Mouse (Mus musculus) CH12.LX (cell line): ENCODE data around the gene Rc3h1. TPM values are rescaled to one million over a fixed set of nuclear protein-coding genes. Genes with fewer than 3 reads are reported as not detected.

Source experiments
- DNase-seq: peaks from one replicate; pipeline ENCODE4 v3.0.0-alpha.2; 2013; ENCODE audit errors: extremely low read depth
- H3K27ac ChIP-seq: 2 replicates; pipeline ENCODE4 v1.5.1; 2012; ENCODE audit warnings: low read depth, mild to moderate bottlenecking, control low read depth, moderate library complexity; ENCODE audit not compliant: insufficient read depth
- H3K27me3 ChIP-seq: replicated peaks from 2 replicates; pipeline ENCODE3; 2012; ENCODE audit warnings: inconsistent platforms
- H3K36me3 ChIP-seq, 2 experiments: replicated peaks in 1 of 2; 2 replicates each; pipeline versions ENCODE3 to v1.6.1; 2012; ENCODE audit warnings: inconsistent platforms in 1 of 2, low read length in 1 of 2, mild to moderate bottlenecking in 1 of 2, mixed read lengths in 1 of 2, moderate library complexity in 1 of 2; ENCODE audit not compliant: control insufficient read depth in 1 of 2, insufficient read depth in 1 of 2
- H3K4me1 ChIP-seq, 2 experiments: 2 replicates each; pipeline ENCODE4 v1.6.1; 2012; ENCODE audit warnings: inconsistent platforms in 1 of 2, moderate library complexity in 1 of 2; ENCODE audit not compliant: insufficient read depth in 2 of 2, control insufficient read depth in 1 of 2
- H3K4me2 ChIP-seq: 2 replicates; pipeline ENCODE4 v1.6.1; 2012; ENCODE audit warnings: low read depth, mild to moderate bottlenecking, control low read depth; ENCODE audit not compliant: poor library complexity, insufficient read depth, severe bottlenecking
- H3K4me3 ChIP-seq, 3 experiments: fragments of 150-350 bp in 1 of 3; sonication (generic) in 1 of 3; replicated peaks in 1 of 3; 2 replicates each; pipeline versions ENCODE3 to v1.5.1; 2011 to 2012; ENCODE audit warnings: low read depth in 2 of 3, low read length in 2 of 3, mild to moderate bottlenecking in 2 of 3, moderate library complexity in 2 of 3, control low read depth in 1 of 3, improper control_type of control experiment in 1 of 3, inconsistent platforms in 1 of 3, mixed read lengths in 1 of 3; ENCODE audit not compliant: poor library complexity in 1 of 3
- H3K79me2 ChIP-seq: replicated peaks from 2 replicates; pipeline ENCODE4 v1.6.1; 2012; ENCODE audit warnings: mild to moderate bottlenecking, moderate library complexity; ENCODE audit not compliant: control insufficient read depth, poor library complexity, insufficient read depth, severe bottlenecking; ENCODE audit errors: extremely low read depth
- H3K9ac ChIP-seq: 2 replicates; pipeline ENCODE4 v1.6.1; 2012; ENCODE audit warnings: low read depth, mild to moderate bottlenecking, control low read depth, moderate library complexity; ENCODE audit not compliant: insufficient read depth
- H3K9me3 ChIP-seq: replicated peaks from 2 replicates; pipeline ENCODE3; 2012; ENCODE audit warnings: low read length, inconsistent platforms, mixed read lengths
- BHLHE40 ChIP-seq: IDR thresholded peaks from 2 replicates; pipeline ENCODE4 v1.6.1; 2011; ENCODE audit warnings: mild to moderate bottlenecking, low read depth, low read length, improper control_type of control experiment
- CHD1 ChIP-seq: IDR thresholded peaks from 2 replicates; pipeline ENCODE4 v1.6.1; 2012; ENCODE audit warnings: low read depth, low read length, improper control_type of control experiment, inconsistent platforms
- CHD2 ChIP-seq: IDR thresholded peaks from 2 replicates; pipeline ENCODE4 v1.6.1; 2011; ENCODE audit warnings: low read length, improper control_type of control experiment
- CTCF ChIP-seq, 2 experiments: IDR thresholded peaks in 1 of 2; conservative IDR thresholded peaks in 1 of 2; 2 replicates each; pipeline ENCODE4 v1.5.1; 2011 to 2012; ENCODE audit warnings: low read depth in 2 of 2, low read length in 2 of 2, improper control_type of control experiment in 1 of 2, inconsistent platforms in 1 of 2, mild to moderate bottlenecking in 1 of 2, moderate library complexity in 1 of 2
- E2F4 ChIP-seq: IDR thresholded peaks from 2 replicates; pipeline ENCODE4 v1.6.1; 2011; ENCODE audit warnings: low read depth, low read length, improper control_type of control experiment; ENCODE audit not compliant: insufficient replicate concordance
- EP300 ChIP-seq: IDR thresholded peaks from 2 replicates; pipeline ENCODE4 v1.6.1; 2011; ENCODE audit warnings: low read length, improper control_type of control experiment
- ETS1 ChIP-seq: conservative IDR thresholded peaks from 2 replicates; pipeline ENCODE4 v1.6.1; 2012; ENCODE audit warnings: low read depth, mild to moderate bottlenecking, inconsistent platforms, low read length, improper control_type of control experiment, moderate library complexity
- GABPA ChIP-seq: IDR thresholded peaks from 2 replicates; pipeline ENCODE4 v1.6.1; 2012; ENCODE audit warnings: low read depth, low read length, improper control_type of control experiment, inconsistent platforms; ENCODE audit not compliant: insufficient replicate concordance
- HCFC1 ChIP-seq: IDR thresholded peaks from 2 replicates; pipeline ENCODE4 v1.6.1; 2012; ENCODE audit warnings: low read depth, mild to moderate bottlenecking, inconsistent platforms, low read length, improper control_type of control experiment
- JUN ChIP-seq: IDR thresholded peaks from 2 replicates; pipeline ENCODE4 v1.6.1; 2011; ENCODE audit warnings: low read depth, mild to moderate bottlenecking, low read length, improper control_type of control experiment, moderate library complexity; ENCODE audit not compliant: insufficient read depth
- JUND ChIP-seq: conservative IDR thresholded peaks from 2 replicates; pipeline ENCODE4 v1.6.1; 2011; ENCODE audit warnings: low read depth, low read length, improper control_type of control experiment
- KAT2A ChIP-seq: IDR thresholded peaks from 2 replicates; pipeline ENCODE4 v1.6.1; 2012; ENCODE audit warnings: low read length, improper control_type of control experiment, inconsistent platforms; ENCODE audit not compliant: insufficient replicate concordance
- MAFK ChIP-seq: IDR thresholded peaks from 2 replicates; pipeline ENCODE4 v1.6.1; 2011; ENCODE audit warnings: low read length, improper control_type of control experiment; ENCODE audit not compliant: insufficient replicate concordance
- MAZ ChIP-seq: IDR thresholded peaks from 2 replicates; pipeline ENCODE4 v1.6.1; 2012; ENCODE audit warnings: low read depth, mild to moderate bottlenecking, inconsistent platforms, low read length, improper control_type of control experiment, moderate library complexity
- NELFE ChIP-seq: IDR thresholded peaks from 2 replicates; pipeline ENCODE4 v1.6.1; 2011; ENCODE audit warnings: low read depth, low read length, improper control_type of control experiment
- NRF1 ChIP-seq: IDR thresholded peaks from 2 replicates; pipeline ENCODE4 v1.6.1; 2014; ENCODE audit warnings: low read depth, mild to moderate bottlenecking, inconsistent platforms, low read length, improper control_type of control experiment, moderate library complexity
- PAX5 ChIP-seq: IDR thresholded peaks from 2 replicates; pipeline ENCODE4 v1.6.1; 2012; ENCODE audit warnings: low read length, inconsistent platforms, mixed read lengths
- POLR2A ChIP-seq: IDR thresholded peaks from 2 replicates; pipeline ENCODE4 v1.6.1; 2011; ENCODE audit warnings: low read depth, mild to moderate bottlenecking, improper control_type of control experiment, low read length
- POLR2AphosphoS2 ChIP-seq: IDR thresholded peaks from 2 replicates; pipeline ENCODE4 v1.6.1; 2011; ENCODE audit warnings: low read depth, low read length, improper control_type of control experiment
- RCOR1 ChIP-seq: conservative IDR thresholded peaks from 2 replicates; pipeline ENCODE4 v1.6.1; 2012; ENCODE audit warnings: low read depth, mild to moderate bottlenecking, inconsistent platforms, low read length, improper control_type of control experiment
- SIN3A ChIP-seq: IDR thresholded peaks from 2 replicates; pipeline ENCODE4 v1.6.1; 2012; ENCODE audit warnings: low read length, improper control_type of control experiment, inconsistent platforms
- TCF12 ChIP-seq: IDR thresholded peaks from 2 replicates; pipeline ENCODE4 v1.6.1; 2014; ENCODE audit warnings: low read depth, mild to moderate bottlenecking, inconsistent platforms, low read length, improper control_type of control experiment
- UBTF ChIP-seq: IDR thresholded peaks from 2 replicates; pipeline ENCODE4 v1.6.1; 2012; ENCODE audit warnings: low read depth, mild to moderate bottlenecking, inconsistent platforms, low read length, improper control_type of control experiment, moderate library complexity
- USF1 ChIP-seq: IDR thresholded peaks from 2 replicates; pipeline ENCODE4 v1.6.1; 2014; ENCODE audit warnings: low read depth, mild to moderate bottlenecking, inconsistent platforms, low read length, improper control_type of control experiment
- USF2 ChIP-seq: conservative IDR thresholded peaks from 2 replicates; pipeline ENCODE4 v1.6.1; 2011; ENCODE audit warnings: low read depth, low read length, improper control_type of control experiment
- ZC3H11A ChIP-seq: IDR thresholded peaks from 2 replicates; pipeline ENCODE4 v1.6.1; 2012; ENCODE audit warnings: low read depth, mild to moderate bottlenecking, inconsistent platforms, low read length, improper control_type of control experiment
- ZMIZ1 ChIP-seq: IDR thresholded peaks from 2 replicates; pipeline ENCODE4 v1.6.1; 2012; ENCODE audit warnings: low read depth, mild to moderate bottlenecking, inconsistent platforms, low read length, improper control_type of control experiment
- ZNF384 ChIP-seq: IDR thresholded peaks from 2 replicates; pipeline ENCODE4 v1.6.1; 2012; ENCODE audit warnings: low read depth, low read length, improper control_type of control experiment, inconsistent platforms
- dilution Hi-C: fragments of 300-500 bp; cut with MboI; formaldehyde crosslinking; loops from 2 replicates; pipeline ENCODE4 v1.14.3; 2020; ENCODE audit warnings: low sequenced_read_pairs; ENCODE audit not compliant: extremely low pct_unique_long_range_greater_than_20kb, extremely low pct_ligation_motif_present
- in situ Hi-C: fragments of 300-500 bp; cut with MboI; formaldehyde crosslinking; loops from 3 replicates; pipeline ENCODE4 v1.14.3; 2019; ENCODE audit warnings: low sequenced_read_pairs, low pct_ligation_motif_present, low pct_unique_long_range_greater_than_20kb, mixed read lengths
- polyA plus RNA-seq: library from polyadenylated mRNA; unstranded; fragments of >175 nt; gene quantifications from 2 replicates; pipeline ENCODE4 v1.2.1, GENCODE M21; 2012; ENCODE audit warnings: low read depth; ENCODE audit not compliant: insufficient read length
- total RNA-seq, 2 experiments: library from RNA; depleted of rRNA; stranded (reverse); fragments of 300-350 nt in 1 of 2; fragments of >200 nt in 1 of 2; gene quantifications; 2 replicates each; pipeline ENCODE4 v1.2.3; 2012 to 2014

Rc3h1 gene
- total and polyA plus RNA-seq, 3 experiments: 17.8 to 22.5 (median 21.7) TPM

DNA sequence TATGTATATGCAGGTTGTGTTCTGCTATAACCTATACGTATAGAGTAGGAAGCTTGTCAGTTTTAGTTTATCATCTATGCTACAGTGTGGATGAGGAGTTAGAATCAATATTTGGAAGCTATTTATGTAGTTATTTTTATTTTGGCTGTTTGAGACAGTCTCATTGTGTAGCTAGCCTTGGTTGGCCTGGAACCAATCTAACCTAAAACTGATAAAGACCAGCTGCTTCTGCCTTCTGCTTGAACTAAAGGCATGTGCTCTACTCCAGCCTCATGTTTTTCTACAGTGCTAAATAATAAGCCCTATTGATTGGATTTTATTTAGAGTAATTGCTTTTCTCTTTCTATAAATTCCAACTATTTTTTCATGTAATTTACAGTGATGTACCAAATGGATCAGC, 61.0 kb downstream of the Rc3h1 start:
- Histone ChIP-seq H3K9me3 (no peaks in the 10 kb centered on the region), H3K27me3 (no peaks in the 10 kb centered on the region), H3K4me2 (no peak overlapping the region), H3K27ac (no peak overlapping the region), H3K4me1 (peaks cover 4 to 33% of the 10 kb centered on the region in 2 experiments; a peak in 3 of 4 replicates), H3K36me3 (peaks cover 26 to 77% of the 10 kb centered on the region in 2 experiments), H3K9ac (no peak overlapping the region), H3K4me3 (no peak overlapping the region), H3K79me2 (no peaks in the 10 kb centered on the region)
- TF ChIP-seq GABPA (no peak), SIN3A (no peak), POLR2AphosphoS2 (no peak), USF1 (no peak), ETS1 (no peak), USF2 (no peak), ZNF384 (no peak), BHLHE40 (no peak), ZC3H11A (no peak), CHD2 (no peak), KAT2A (no peak), CTCF (conservative IDR thresholded peaks at IDR 0.05 in 1 of 2, IDR thresholded peaks at IDR 0.05 in 1 of 2; ENCODE audit: low read depth in 2 of 2, low read length in 2 of 2) (no peak), MAFK (no peak), CHD1 (no peak), NELFE (no peak), EP300 (no peak), E2F4 (no peak), HCFC1 (no peak)
- no peak for DNase-seq
- dilution Hi-C loops: no loop called here
- in situ Hi-C loops: no loop called here

DNA sequence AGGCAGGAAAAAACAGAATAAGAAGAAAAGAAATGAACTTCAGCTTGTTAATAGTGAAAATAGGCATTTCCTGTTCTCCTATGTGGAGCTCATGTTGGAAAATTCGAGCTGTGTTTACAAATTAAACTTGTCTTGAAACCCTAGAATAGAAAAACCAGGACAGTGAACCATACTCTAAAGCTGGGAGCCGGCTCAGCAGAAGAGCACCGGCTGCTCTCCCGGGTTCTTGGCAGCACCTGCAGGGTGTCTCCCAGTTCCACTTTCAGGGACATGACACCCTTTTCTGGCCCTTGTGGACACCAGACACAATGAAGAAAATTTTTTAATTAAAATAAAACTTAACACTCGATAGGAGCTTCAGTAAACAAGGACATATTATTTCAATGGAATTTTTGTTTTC, 62.4 kb downstream of the Rc3h1 start:
- no peak for DNase-seq
- Histone ChIP-seq H3K27ac (no peak overlapping the region), H3K4me3 (no peak overlapping the region), H3K27me3 (no peaks in the 10 kb centered on the region), H3K9ac (no peak overlapping the region), H3K4me2 (no peak overlapping the region), H3K36me3 (peaks cover 20 to 66% of the 10 kb centered on the region in 2 experiments), H3K9me3 (no peaks in the 10 kb centered on the region), H3K79me2 (no peaks in the 10 kb centered on the region), H3K4me1 (peaks cover 0 to 29% of the 10 kb centered on the region in 2 experiments; a peak in 2 of 4 replicates)
- TF ChIP-seq ZNF384 (no peak), NRF1 (no peak), USF2 (no peak), CTCF (conservative IDR thresholded peaks at IDR 0.05 in 1 of 2, IDR thresholded peaks at IDR 0.05 in 1 of 2; ENCODE audit: low read depth in 2 of 2, low read length in 2 of 2) (no peak), MAZ (no peak), CHD2 (no peak), JUND (no peak), ZMIZ1 (no peak), E2F4 (no peak), PAX5 (no peak), TCF12 (no peak), POLR2A (no peak), UBTF (no peak), JUN (no peak), CHD1 (no peak), NELFE (no peak), RCOR1 (no peak)
- in situ Hi-C loops: no loop called here
- dilution Hi-C loops: no loop called here
